Mouse (Mus musculus) 3134 (cell line): ENCODE data around the gene Ctnnd2.

ENCODE experiments used
- DNase-seq: peaks from one replicate; pipeline ENCODE4 v3.0.0-alpha.2; 2011; ENCODE audit warnings: low spot score; ENCODE audit not compliant: insufficient read length; ENCODE audit errors: extremely low read depth

Gene Ctnnd2

GRCm38 (mm10) chr15:31027448-31028230 is 855.2 kb downstream of the Ctnnd2 start:
- DNase-seq, result no peak

GRCm38 (mm10) chr15:31044983-31045382 is 872.6 kb downstream of the Ctnnd2 start:
- DNase-seq, result no peak

- no peak for DNase-seq
These were observed 879.1 kb downstream of the Ctnnd2 start for GRCm38 (mm10) chr15:31051496-31051895.

GRCm38 (mm10) chr15:31056145-31056544 is 883.8 kb downstream of the Ctnnd2 start:
- DNase-seq, result no peak

- DNase-seq, result no peak
These were observed 885.9 kb downstream of the Ctnnd2 start for GRCm38 (mm10) chr15:31058315-31058714.

GRCm38 (mm10) chr15:31063734-31064133 is 891.3 kb downstream of the Ctnnd2 start:
- DNase-seq, result no peak

- DNase-seq, result peak; percentile 13
These were observed 895.7 kb downstream of the Ctnnd2 start for GRCm38 (mm10) chr15:31068127-31068526.

- peak; percentile 50 for DNase-seq
These were observed 897.9 kb downstream of the Ctnnd2 start for GRCm38 (mm10) chr15:31070311-31070710.
